Mouse (Mus musculus) left cerebral cortex, adult 18-20 months (tissue): ENCODE measurements at regions not wholly inside any gene's neighbourhood (a gene's known extent, or its start where the extent isn't known, plus 50 kb on each side); places are given as distances from the start of the nearest gene placed in this dataset.

Experiments
- DNase-seq, 2 experiments: peaks; one replicate each; pipeline ENCODE4 v3.0.0; 2021 to 2022; ENCODE audit warnings: low spot score in 2 of 2, mixed read lengths in 1 of 2

- peak in 1 of 2 experiments; percentile 5 for DNase-seq
Observed at GRCm38 (mm10) chr4:9132982-9133625, 894.3 kb upstream of the Car8 start.

- DNase-seq, result no peak
Observed at GRCm38 (mm10) chr4:9132356-9132755, 893.5 kb upstream of the Car8 start.

- DNase-seq, result no peak
Observed at GRCm38 (mm10) chr4:9131610-9132009, 892.8 kb upstream of the Car8 start.

GRCm38 (mm10) chr4:9125236-9125963, 886.6 kb upstream of the Car8 start:
- peak; percentile 33 to 51 for DNase-seq

- no peak for DNase-seq
Observed at GRCm38 (mm10) chr4:9124586-9125232, 885.9 kb upstream of the Car8 start.

GRCm38 (mm10) chr4:9124109-9124508, 885.3 kb upstream of the Car8 start:
- DNase-seq, result no peak

GRCm38 (mm10) chr4:9123396-9124031, 884.7 kb upstream of the Car8 start:
- DNase-seq, result no peak

- no peak for DNase-seq
Observed at GRCm38 (mm10) chr4:9122639-9123286, 883.9 kb upstream of the Car8 start.

GRCm38 (mm10) chr4:9116955-9117647, 878.3 kb upstream of the Car8 start:
- DNase-seq, result no peak

GRCm38 (mm10) chr4:9115874-9116273, 877.0 kb upstream of the Car8 start:
- DNase-seq, result no peak

GRCm38 (mm10) chr4:9113982-9114381, 875.1 kb upstream of the Car8 start:
- DNase-seq, result no peak

GRCm38 (mm10) chr4:9110355-9110754, 871.5 kb upstream of the Car8 start:
- no peak for DNase-seq

- peak; percentile 29 to 52 for DNase-seq
Observed at GRCm38 (mm10) chr4:9107295-9107694, 868.5 kb upstream of the Car8 start.

GRCm38 (mm10) chr4:9106778-9107177, 867.9 kb upstream of the Car8 start:
- no peak for DNase-seq

- no peak for DNase-seq
Observed at GRCm38 (mm10) chr4:9104657-9105056, 865.8 kb upstream of the Car8 start.

- DNase-seq, result no peak
Observed at GRCm38 (mm10) chr4:9103958-9104357, 865.1 kb upstream of the Car8 start.

- peak; percentile 88 to 97 for DNase-seq
Observed at GRCm38 (mm10) chr4:9096809-9097700, 858.2 kb upstream of the Car8 start.

- DNase-seq, result no peak
Observed at GRCm38 (mm10) chr4:9096274-9096673, 857.4 kb upstream of the Car8 start.

GRCm38 (mm10) chr4:9095646-9096045, 856.8 kb upstream of the Car8 start:
- DNase-seq, result no peak

GRCm38 (mm10) chr4:9094522-9094921, 855.7 kb upstream of the Car8 start:
- DNase-seq, result no peak
